In genomic region chr1:167085461-167085860, GRCm38 (mm10) we compare ENCODE assay signal across 21 mouse cellular contexts.
"Had no signal": no experiment of that assay in that cellular context is flagged by ENCODE, and none has a peak within 500 bp of the region (broad histone marks: within the 10 kb centered on the region; RNA-seq: fewer than 3 reads in every experiment).

No protein-coding gene starts in this region.

- ATAC-seq: liver, postnatal 0 days; lung, postnatal 0 days had no signal

- DNase-seq: kidney, adult 11 months; kidney, adult 8-10 months; kidney, postnatal 10 days; kidney, postnatal 36 days; left cerebral cortex, postnatal 4 days; liver, postnatal 0 days; lung, embryonic 14.5 days; retina, postnatal 1 day; right cerebral cortex, postnatal 25 days; spleen, adult 18-20 months; thymus, postnatal 25 days had no signal

- H3K27ac ChIP-seq: kidney, embryonic 15.5 days; limb, embryonic 12.5 days; limb, embryonic 15.5 days; liver, embryonic 14.5 days; macrophage; stomach, embryonic 15.5 days had no signal

- H3K9me3 ChIP-seq: kidney, embryonic 15.5 days; limb, embryonic 12.5 days; limb, embryonic 15.5 days; neural tube, embryonic 13.5 days; stomach, embryonic 15.5 days had no signal

- H3K9ac ChIP-seq: kidney, embryonic 15.5 days; limb, embryonic 12.5 days; limb, embryonic 15.5 days; liver, embryonic 14.5 days; liver, postnatal 0 days; lung, embryonic 14.5 days; neural tube, embryonic 13.5 days; stomach, embryonic 15.5 days had no signal

- H3K4me2 ChIP-seq: kidney, embryonic 15.5 days; limb, embryonic 12.5 days; limb, embryonic 15.5 days; liver, embryonic 11.5 days; lung, embryonic 14.5 days; neural tube, embryonic 13.5 days; stomach, embryonic 15.5 days had no signal

- H3K4me1 ChIP-seq: limb, embryonic 12.5 days; limb, embryonic 15.5 days; stomach, embryonic 15.5 days had no signal

- H3K4me3 ChIP-seq: kidney, embryonic 15.5 days; limb, embryonic 12.5 days; limb, embryonic 15.5 days; myocyte; neural tube, embryonic 13.5 days; stomach, embryonic 15.5 days had no signal

- H3K36me3 ChIP-seq: kidney, embryonic 15.5 days; limb, embryonic 12.5 days; limb, embryonic 15.5 days; stomach, embryonic 15.5 days had no signal

- H3K27me3 ChIP-seq: kidney, embryonic 15.5 days; limb, embryonic 12.5 days; limb, embryonic 15.5 days; neural tube, embryonic 13.5 days; stomach, embryonic 15.5 days had no signal
